Mouse (Mus musculus) heart, adult 10 weeks (tissue): ENCODE measurements around the gene Ugt2b1. TPM values are rescaled to one million over a fixed set of nuclear protein-coding genes. Genes with fewer than 3 reads are reported as not detected.

Source experiments
- polyA plus RNA-seq: library from polyadenylated mRNA; stranded (reverse); fragments of 350-450 nt; fragmentation: Illumina TruSeq; extraction: RNeasy Lipid Tissue Mini Kit (QIAGEN cat#74804); gene quantifications from one replicate; pipeline ENCODE4 v1.2.3, GENCODE M21; 2014; ENCODE audit warnings: low read depth, low replicate concordance

Gene Ugt2b1
- 0.50 TPM for polyA plus RNA-seq

DNA sequence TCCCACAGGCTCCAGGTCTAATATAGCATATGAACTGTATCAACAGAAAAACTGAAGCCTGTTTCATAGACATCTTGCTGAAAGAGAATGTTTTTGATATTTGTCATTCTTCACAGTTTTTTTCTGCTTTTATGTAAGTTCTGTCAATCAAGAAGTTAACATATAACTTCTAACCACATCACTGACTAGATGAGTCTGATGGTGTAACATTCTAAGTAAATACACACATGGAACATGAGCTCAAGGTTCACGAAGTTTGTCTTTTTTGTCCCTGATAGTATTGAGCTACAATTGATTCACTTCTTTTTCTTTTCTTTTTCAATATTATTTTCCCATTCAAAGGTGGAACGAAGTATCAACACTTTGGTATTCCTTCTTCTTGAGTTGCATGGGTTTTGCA, at the start of gene Ugt2b1:
Gene Ugt2b1 (minus strand): TSS at position 105 of the 400 bp plus-strand sequence.

DNA sequence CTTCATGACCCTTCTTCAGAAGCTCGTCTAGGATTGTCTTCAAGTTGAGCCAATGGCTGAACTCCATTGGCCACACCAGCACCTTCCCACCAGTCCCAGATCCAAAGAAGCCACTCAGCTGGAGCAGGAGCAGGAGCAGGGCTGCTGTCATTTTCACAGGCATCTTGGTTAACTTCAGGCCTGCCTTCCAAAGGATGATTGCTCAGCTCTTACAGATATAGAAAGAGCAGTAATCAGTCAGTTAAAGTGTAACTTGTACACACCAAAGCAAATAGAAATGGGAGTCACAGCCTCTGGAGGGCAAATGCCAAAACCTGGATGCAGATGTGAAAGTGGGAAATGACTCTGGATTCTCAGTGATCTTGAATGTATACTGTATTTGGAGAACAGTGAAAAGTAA, 19.6 kb downstream of the Ugt2b1 start, which contains the start of gene Ugt2b34:
Gene Ugt2b34 (minus strand): TSS at position 180 of the 400 bp plus-strand sequence.

Other genes starting within 250 kb of the Ugt2b1 start
- not detected for gene Tmprss11e, start 180.7 kb downstream of the Ugt2b1 start, polyA plus RNA-seq
- gene Ythdc1, start 122.3 kb downstream of the Ugt2b1 start, polyA plus RNA-seq: 42.7 TPM
- gene Ugt2b34, start 19.6 kb downstream of the Ugt2b1 start, polyA plus RNA-seq: 0.55 TPM
- not detected for gene Ugt2b35, start 74.3 kb upstream of the Ugt2b1 start, polyA plus RNA-seq
- gene Ugt2b36, start 166.0 kb upstream of the Ugt2b1 start, polyA plus RNA-seq: 0.68 TPM
- gene Ugt2b5, start 213.8 kb upstream of the Ugt2b1 start, polyA plus RNA-seq: 0.39 TPM